Mouse (Mus musculus): ENCODE measurements around the gene Rbms1. TPM values are rescaled to one million over a fixed set of nuclear protein-coding genes. Genes with fewer than 3 reads are reported as not detected.

Rbms1 gene
- polyA plus RNA-seq, 1 experiment, result 82.5 TPM

GRCm38 (mm10) chr2:60747590-60747989 lies 215.4 kb downstream of the Rbms1 start:
- TF ChIP-seq GATA1 (IDR thresholded peaks at IDR 0.05; ENCODE audit: low read length), result no peak

- TF ChIP-seq GATA1 (IDR thresholded peaks at IDR 0.05; ENCODE audit: low read length), result no peak
Measured at GRCm38 (mm10) chr2:60744674-60745073, 218.3 kb downstream of the Rbms1 start.

DNA sequence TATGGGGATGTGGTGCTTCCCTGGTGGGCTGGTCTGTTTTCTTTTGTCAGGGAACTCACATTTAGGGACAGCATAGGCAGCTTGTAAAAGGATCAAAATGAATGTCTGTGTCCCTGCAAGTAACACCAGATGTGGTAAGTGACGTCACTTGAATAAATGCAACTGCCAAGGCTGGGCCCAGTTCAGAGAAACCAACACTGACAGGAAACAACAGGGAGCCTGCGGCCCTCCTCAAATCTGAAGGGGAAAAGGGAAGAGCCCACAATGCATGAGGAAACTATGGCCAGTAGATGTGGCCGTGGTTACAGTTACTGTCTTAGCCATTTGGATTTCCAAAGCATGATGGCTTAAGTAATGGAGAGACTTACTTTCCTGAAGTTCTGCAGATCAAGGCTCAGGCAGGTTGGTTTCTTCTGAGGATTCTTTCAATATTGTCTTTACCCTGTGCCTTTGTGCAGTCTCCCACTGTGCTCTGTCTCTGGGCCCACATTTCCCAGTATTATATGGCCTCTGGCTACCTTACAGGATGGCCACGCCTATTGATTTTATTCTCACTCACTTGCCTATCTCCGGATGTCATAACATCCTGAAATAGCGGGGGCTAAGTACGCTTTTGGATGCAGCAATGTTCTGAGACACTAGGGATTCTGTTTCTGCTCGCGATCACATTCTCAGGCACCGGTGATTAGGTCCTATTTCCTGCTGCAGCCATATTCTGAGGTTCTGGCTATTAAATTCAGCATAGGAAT lies 223.4 kb downstream of the Rbms1 start:
- no peak for TF ChIP-seq GATA1 (IDR thresholded peaks at IDR 0.05; ENCODE audit: low read length)

GRCm38 (mm10) chr2:60730929-60731328 lies 232.1 kb downstream of the Rbms1 start:
- no peak for TF ChIP-seq GATA1 (IDR thresholded peaks at IDR 0.05; ENCODE audit: low read length)

DNA sequence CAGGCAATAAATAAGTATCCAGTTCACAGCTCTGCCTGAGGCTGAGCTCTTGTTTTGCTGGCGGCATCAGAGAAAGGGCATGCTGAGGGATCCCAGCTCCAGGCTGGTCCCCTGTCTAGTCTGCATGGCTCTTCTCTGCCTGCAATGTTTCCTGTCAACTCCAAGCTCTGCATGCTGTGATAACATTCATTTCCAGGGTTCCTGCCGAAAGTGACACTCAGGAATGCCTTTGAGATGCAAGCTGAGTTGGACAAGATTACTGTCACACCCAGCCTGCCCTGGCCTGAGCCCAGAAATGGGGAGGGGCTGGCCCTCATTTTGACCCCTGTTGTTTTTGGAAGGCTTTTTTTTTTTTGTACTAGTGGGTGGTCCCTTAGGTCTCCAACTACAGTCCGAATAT lies 233.0 kb downstream of the Rbms1 start:
- no peak for TF ChIP-seq GATA1 (IDR thresholded peaks at IDR 0.05; ENCODE audit: low read length)

DNA sequence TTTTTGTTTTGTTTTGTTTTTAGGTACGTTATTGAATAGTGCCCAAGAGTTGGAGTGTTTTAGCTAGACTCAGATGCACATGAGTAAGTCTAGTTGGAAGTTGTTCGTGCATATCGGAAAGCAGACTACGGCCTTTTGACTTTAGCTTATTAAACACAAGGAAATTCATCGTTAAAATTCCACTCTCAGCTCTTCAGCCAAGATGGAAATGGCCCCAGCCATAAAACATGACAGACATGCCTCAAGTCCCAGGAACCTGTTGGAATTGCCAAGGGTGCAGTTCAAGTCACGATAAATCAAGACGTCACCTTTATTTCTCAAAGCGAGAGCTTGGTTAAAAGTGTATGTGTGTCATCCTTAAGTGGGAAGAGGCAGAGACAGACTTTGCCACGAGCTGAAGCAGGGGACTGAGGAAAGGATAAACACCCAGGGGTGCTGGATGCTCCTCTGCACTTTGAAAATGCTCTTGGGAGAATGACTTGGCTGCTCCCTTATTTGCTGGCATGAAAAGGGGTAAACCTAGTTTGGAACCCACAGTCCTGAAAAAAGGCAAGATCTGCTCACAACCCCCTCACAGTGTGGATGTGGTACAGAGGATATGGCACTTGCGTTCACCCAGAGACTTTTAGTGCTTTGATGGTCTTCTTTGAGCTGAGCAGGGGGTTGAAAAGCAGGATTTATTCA lies 233.9 kb downstream of the Rbms1 start:
- TF ChIP-seq GATA1 (IDR thresholded peaks at IDR 0.05; ENCODE audit: low read length), result no peak

- no peak for TF ChIP-seq GATA1 (IDR thresholded peaks at IDR 0.05; ENCODE audit: low read length)
Measured at GRCm38 (mm10) chr2:60724660-60725059, 238.3 kb downstream of the Rbms1 start.

GRCm38 (mm10) chr2:60722967-60723366 lies 240.0 kb downstream of the Rbms1 start:
- TF ChIP-seq GATA1 (IDR thresholded peaks at IDR 0.05; ENCODE audit: low read length), result no peak

- no peak for TF ChIP-seq GATA1 (IDR thresholded peaks at IDR 0.05; ENCODE audit: low read length)
Measured at GRCm38 (mm10) chr2:60722514-60722913, 240.5 kb downstream of the Rbms1 start, which contains the start of gene Itgb6. Gene Itgb6, minus strand, starts transcription at chr2:60722643.

- TF ChIP-seq GATA1 (IDR thresholded peaks at IDR 0.05; ENCODE audit: low read length), result no peak
Measured at GRCm38 (mm10) chr2:60720906-60721305, 242.1 kb downstream of the Rbms1 start.

- TF ChIP-seq GATA1 (IDR thresholded peaks at IDR 0.05; ENCODE audit: low read length), result no peak
Measured at GRCm38 (mm10) chr2:60720205-60720604, 242.8 kb downstream of the Rbms1 start.

DNA sequence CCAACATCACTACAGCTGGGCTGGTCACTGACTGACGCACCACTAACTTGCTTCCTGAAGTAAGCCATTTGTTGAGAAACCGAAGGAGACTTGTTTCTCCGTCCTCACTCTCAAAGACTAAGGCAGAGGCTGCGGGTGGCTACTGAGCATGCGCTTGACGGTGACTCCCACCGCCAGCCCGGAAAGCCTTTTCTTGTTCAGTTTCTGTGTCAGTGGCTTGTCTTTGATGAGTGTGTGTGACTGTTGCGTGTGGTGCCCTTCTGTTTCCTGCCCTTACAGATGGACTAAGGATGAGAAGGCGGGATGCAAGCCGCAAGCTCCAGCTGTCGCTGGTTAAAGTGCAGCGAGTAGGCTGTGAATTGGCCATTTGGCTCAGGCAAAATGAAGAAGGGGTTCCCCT lies 245.6 kb downstream of the Rbms1 start:
- no peak for TF ChIP-seq GATA1 (IDR thresholded peaks at IDR 0.05; ENCODE audit: low read length)

GRCm38 (mm10) chr2:60716549-60716948 lies 246.4 kb downstream of the Rbms1 start:
- TF ChIP-seq GATA1 (IDR thresholded peaks at IDR 0.05; ENCODE audit: low read length), result no peak

- TF ChIP-seq GATA1 (IDR thresholded peaks at IDR 0.05; ENCODE audit: low read length), result no peak
Measured at GRCm38 (mm10) chr2:60715771-60716170, 247.2 kb downstream of the Rbms1 start.

DNA sequence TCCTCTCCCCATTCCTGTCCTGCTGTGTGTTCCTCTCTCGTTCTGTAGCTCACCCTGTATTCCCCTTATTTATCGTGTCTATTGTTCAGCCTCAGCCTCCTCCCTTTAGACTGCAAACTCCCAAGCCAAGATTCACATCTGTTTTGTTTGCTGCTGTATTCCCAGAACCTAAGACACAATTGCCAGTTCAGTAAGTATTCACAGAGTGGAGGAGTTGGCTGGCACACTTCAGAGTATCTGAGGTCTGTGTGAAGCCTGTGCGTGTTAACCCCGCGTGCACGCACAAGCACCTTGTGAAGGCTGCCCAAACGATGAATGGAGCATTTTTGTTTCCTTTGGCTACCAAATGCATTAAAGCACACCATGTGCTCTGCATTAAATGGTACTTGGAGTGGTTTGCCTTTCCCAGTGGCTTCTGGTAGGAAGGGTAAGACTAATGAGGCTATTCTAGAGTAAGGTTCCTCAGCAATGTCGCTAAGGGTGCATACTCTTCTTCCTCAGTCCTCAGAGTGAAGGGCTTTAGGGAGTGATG lies 248.0 kb downstream of the Rbms1 start:
- no peak for TF ChIP-seq GATA1 (IDR thresholded peaks at IDR 0.05; ENCODE audit: low read length)

DNA sequence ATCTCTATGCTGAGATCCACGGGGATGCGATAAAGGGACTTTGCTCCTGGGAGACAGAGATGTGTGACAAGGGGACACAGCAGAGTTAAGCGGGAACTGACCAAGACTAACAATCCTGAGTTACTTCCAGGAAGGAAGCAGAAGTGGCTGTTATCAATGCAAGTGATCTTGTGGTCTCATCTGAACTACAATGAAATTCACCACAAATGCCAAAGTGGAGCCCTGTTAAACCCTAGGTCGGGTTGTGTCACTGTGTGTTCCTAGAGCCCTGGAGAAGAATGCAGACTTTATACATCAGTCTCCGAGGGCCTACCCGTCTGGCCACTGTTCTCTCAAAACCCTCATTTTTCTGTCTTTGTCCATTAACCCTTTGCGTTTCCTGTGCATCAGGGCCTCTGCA lies 248.5 kb downstream of the Rbms1 start:
- no peak for TF ChIP-seq GATA1 (IDR thresholded peaks at IDR 0.05; ENCODE audit: low read length)

DNA sequence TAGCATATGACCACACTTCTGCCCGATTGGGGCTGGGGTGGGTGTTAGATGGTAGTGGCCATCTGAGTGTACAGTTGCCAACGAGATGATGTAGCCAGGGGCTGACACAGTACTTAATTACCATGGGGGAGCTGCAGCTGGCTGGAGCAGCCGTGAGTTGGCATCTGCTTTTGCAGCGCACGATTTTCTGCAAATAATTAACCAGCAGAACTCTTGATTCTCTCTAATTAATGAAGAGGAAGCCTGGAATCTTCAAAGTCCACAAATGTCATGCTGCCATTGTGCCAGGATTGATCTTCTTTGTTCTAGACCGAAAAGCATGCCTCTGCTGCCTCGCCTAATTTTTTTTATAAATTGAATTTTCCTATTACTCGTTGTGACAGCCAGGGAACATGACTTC lies 249.1 kb downstream of the Rbms1 start:
- TF ChIP-seq GATA1 (IDR thresholded peaks at IDR 0.05; ENCODE audit: low read length), result no peak

Data from G1E-ER4 (cell line).